Mouse (Mus musculus) heart, embryonic 11.5 days (tissue): ENCODE results near the gene Gm49380. TPM values are rescaled to one million over a fixed set of nuclear protein-coding genes. Genes with fewer than 3 reads are reported as not detected.

Experiments used
- ATAC-seq: fragments of 200-750 bp; cut with Nextera tagmentation; replicated peaks from 2 replicates; pipeline ENCODE4 v1.8.0; 2017; ENCODE audit warnings: moderate library complexity; ENCODE audit not compliant: insufficient number of reproducible peaks, low FRiP score, low TSS enrichment
- H3K27ac ChIP-seq: fragments of 300-500 bp; sonication (generic); 2 replicates; pipeline ENCODE4 v1.5.1; 2014; ENCODE audit warnings: mild to moderate bottlenecking, low read depth, low read length
- H3K27me3 ChIP-seq: fragments of 300-500 bp; sonication (generic); 2 replicates; pipeline ENCODE4 v1.6.1; 2014; ENCODE audit warnings: mild to moderate bottlenecking, low read length, mixed read lengths; ENCODE audit not compliant: control insufficient read depth, insufficient read depth
- H3K36me3 ChIP-seq: fragments of 300-500 bp; sonication (generic); 2 replicates; pipeline ENCODE4 v1.6.1; 2014; ENCODE audit warnings: mild to moderate bottlenecking, low read length, moderate library complexity, mixed read lengths; ENCODE audit not compliant: control insufficient read depth, insufficient read depth
- H3K4me1 ChIP-seq: fragments of 300-500 bp; sonication (generic); 2 replicates; pipeline ENCODE4 v1.6.1; 2014; ENCODE audit warnings: low read length; ENCODE audit not compliant: control insufficient read depth, insufficient read depth
- H3K4me2 ChIP-seq: fragments of 300-500 bp; sonication (generic); 2 replicates; pipeline ENCODE4 v1.6.1; 2014; ENCODE audit warnings: mild to moderate bottlenecking, moderate library complexity
- H3K4me3 ChIP-seq: fragments of 300-500 bp; sonication (generic); 2 replicates; pipeline ENCODE4 v1.5.1; 2014; ENCODE audit warnings: low read depth, low read length
- H3K9ac ChIP-seq: fragments of 300-500 bp; sonication (generic); 2 replicates; pipeline ENCODE4 v1.6.1; 2014; ENCODE audit warnings: mild to moderate bottlenecking, low read depth, low read length, moderate library complexity
- H3K9me3 ChIP-seq: fragments of 300-500 bp; sonication (generic); replicated peaks from 2 replicates; pipeline ENCODE4 v1.6.1; 2016; ENCODE audit warnings: low read length; ENCODE audit not compliant: control insufficient read depth
- WGBS: fragments of 180-500 bp; shearing (Covaris S2); extraction: QIAGEN DNeasy Blood & Tissue Kit; methylation state at CpG from one replicate; pipeline ENCODE4 v1.1.7; 2014; ENCODE audit not compliant: insufficient replicate concordance; 5-methylcytosine and 5-hydroxymethylcytosine counted together
- polyA plus RNA-seq: library from polyadenylated mRNA; unstranded; fragments of >200 nt; fragmentation: Nextera tagmentation; extraction: Ambion mirVana; gene quantifications from 2 replicates; pipeline ENCODE4 v1.2.1, GENCODE M21; 2014

Gm49380 gene
- polyA plus RNA-seq, 1 experiment from 2014 or later, result not detected

DNA sequence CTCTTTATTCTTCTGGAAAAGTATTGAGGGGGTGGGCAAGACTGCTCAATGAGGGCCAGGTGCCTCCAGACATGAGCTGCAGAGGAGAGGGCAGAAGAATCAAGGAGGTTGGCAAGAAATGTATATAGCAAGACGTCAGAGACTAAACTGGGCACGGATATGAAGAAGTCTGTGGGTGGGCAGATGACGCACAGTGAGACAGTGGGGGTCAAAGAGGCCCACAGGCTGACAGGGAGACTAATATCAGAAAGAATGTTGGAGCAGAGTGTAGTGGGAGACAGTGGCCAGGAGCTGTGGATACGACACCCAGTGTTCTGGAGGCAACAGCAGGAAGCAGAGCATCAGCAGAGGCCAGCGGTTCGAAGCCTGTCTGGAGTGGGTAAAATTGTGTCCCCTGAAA lies 54.7 kb downstream of the Gm49380 start:
- Histone ChIP-seq H3K9ac (no peak overlapping the region), H3K27ac (no peak overlapping the region), H3K36me3 (no peaks in the 10 kb centered on the region), H3K4me1 (no peaks in the 10 kb centered on the region), H3K4me3 (no peak overlapping the region), H3K9me3 (no peaks in the 10 kb centered on the region), H3K27me3 (peaks cover 4% of the 10 kb centered on the region; the same call in 1 of the 2 replicates), H3K4me2 (no peak overlapping the region)
- WGBS, result 79% methylated on average over 6 of the region's 6 CpGs
- no peak for ATAC-seq

GRCm38 (mm10) chr9:44053936-44054335 lies 59.4 kb downstream of the Gm49380 start:
- Histone ChIP-seq H3K4me1 (no peaks in the 10 kb centered on the region), H3K27me3 (peaks cover 6% of the 10 kb centered on the region; the same call in 1 of the 2 replicates), H3K9me3 (no peaks in the 10 kb centered on the region), H3K36me3 (no peaks in the 10 kb centered on the region), H3K27ac (no peak overlapping the region), H3K9ac (no peak overlapping the region), H3K4me2 (no peak overlapping the region), H3K4me3 (no peak overlapping the region)
- no peak for ATAC-seq
- 53% methylated on average over 1 of the region's 1 CpGs for WGBS

GRCm38 (mm10) chr9:44052855-44053254 lies 60.4 kb downstream of the Gm49380 start:
- Histone ChIP-seq H3K4me3 (no peak overlapping the region), H3K27me3 (0 out of 2 replicates have a peak, but pooled peaks cover 4% of the 10 kb centered on the region), H3K27ac (no peak overlapping the region), H3K4me2 (no peak overlapping the region), H3K9me3 (no peaks in the 10 kb centered on the region), H3K4me1 (no peaks in the 10 kb centered on the region), H3K9ac (no peak overlapping the region), H3K36me3 (no peaks in the 10 kb centered on the region)
- WGBS, result 58% methylated on average over 3 of the region's 3 CpGs
- ATAC-seq, result no peak

DNA sequence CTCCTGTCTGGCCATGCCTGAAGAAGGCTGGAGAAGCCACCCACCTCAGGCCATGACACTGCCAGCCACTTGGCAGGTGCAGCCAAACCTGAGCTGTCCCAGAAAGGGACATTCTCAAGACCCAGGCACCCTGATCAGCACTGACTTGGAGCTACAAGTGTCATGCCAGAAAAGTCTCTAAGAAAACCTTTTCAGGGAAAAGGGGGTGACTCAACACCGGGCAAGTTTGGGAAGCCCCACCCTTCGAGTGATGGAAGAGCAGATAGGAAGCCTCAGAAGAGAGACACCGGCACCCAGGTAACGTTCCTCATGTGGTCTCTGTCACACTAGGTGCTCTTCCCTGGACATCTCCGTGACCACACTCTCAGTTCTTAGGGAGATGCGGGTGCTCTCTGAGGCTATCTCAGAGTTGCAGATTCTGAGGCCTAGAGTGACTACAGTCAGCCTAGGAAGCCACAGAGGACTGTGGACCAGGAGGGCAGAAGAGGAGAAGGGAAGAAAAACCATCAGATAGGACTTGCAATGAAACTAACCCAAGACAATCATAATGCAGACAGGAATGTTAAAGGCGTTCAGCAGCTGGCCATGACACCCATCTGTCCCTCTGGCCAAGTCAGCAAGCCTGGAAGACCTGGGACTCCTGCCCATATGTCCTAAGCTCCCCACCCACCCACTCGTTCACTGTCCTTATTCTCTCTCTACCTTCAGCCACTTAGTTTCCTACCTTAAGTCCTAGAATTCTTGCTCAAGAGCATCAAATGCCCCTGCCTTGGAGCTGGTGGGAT lies 63.7 kb downstream of the Gm49380 start:
- no peaks in the 10 kb centered on the region for H3K9me3 ChIP-seq
- 79% methylated on average over 8 of the region's 8 CpGs for WGBS
- H3K27me3 ChIP-seq, result peaks cover 27% of the 10 kb centered on the region

DNA sequence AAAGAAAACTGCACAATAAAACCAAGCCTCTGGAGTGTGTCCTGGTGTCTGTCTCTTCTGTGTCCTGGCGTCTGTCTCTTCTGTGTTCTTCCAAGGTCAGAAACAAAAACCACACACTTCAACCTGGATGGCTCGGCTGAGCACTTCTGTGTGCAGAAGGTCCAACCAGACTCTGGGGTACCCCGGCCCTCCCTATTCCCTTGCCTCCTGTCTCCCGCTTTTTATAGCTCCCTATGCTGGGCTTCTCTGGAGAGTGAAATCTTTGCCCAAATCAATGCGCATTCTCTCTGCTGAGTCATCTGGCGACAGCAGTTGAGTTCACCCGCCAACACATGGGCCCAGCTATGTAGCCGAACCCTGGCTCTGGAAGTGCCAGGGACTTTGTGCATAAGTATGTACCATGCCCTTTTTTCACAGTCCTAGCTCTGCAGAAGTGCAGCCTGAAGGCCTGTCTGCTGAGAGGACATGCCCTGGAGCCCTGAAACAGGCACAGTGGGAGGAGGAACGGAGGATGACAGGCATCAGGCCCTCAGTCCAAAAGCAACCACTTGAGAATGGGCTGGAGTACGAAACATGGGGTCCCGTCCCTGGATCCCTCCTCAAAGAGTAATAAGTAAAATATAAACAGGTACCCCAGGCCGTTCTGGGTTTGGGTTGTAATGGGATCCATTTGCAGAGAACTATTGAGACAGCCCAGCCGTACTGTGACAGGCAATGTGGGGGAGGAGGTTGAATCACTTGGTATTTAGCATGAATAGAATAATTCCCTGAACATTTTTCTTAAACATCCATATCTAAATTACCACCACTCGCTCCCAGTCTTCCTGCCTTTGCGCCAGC lies 64.5 kb downstream of the Gm49380 start:
- Histone ChIP-seq H3K27ac (no peak overlapping the region), H3K36me3 (no peaks in the 10 kb centered on the region), H3K4me1 (peaks cover 2% of the 10 kb centered on the region; the same call in 1 of the 2 replicates), H3K27me3 (peaks cover 35% of the 10 kb centered on the region), H3K4me3 (no peak overlapping the region), H3K9ac (no peak overlapping the region), H3K9me3 (no peaks in the 10 kb centered on the region), H3K4me2 (no peak overlapping the region)
- 66% methylated on average over 15 of the region's 15 CpGs for WGBS
- ATAC-seq, result no peak

More for the DNA sequence above, 63.7 kb downstream of the Gm49380 start:
- H3K27ac ChIP-seq, result no peak overlapping the region
- H3K4me1 ChIP-seq, result no peaks in the 10 kb centered on the region
- H3K4me3 ChIP-seq, result no peak overlapping the region
- H3K4me2 ChIP-seq, result no peak overlapping the region
- no peak overlapping the region for H3K9ac ChIP-seq
- H3K36me3 ChIP-seq, result no peaks in the 10 kb centered on the region
- ATAC-seq, result no peak

DNA sequence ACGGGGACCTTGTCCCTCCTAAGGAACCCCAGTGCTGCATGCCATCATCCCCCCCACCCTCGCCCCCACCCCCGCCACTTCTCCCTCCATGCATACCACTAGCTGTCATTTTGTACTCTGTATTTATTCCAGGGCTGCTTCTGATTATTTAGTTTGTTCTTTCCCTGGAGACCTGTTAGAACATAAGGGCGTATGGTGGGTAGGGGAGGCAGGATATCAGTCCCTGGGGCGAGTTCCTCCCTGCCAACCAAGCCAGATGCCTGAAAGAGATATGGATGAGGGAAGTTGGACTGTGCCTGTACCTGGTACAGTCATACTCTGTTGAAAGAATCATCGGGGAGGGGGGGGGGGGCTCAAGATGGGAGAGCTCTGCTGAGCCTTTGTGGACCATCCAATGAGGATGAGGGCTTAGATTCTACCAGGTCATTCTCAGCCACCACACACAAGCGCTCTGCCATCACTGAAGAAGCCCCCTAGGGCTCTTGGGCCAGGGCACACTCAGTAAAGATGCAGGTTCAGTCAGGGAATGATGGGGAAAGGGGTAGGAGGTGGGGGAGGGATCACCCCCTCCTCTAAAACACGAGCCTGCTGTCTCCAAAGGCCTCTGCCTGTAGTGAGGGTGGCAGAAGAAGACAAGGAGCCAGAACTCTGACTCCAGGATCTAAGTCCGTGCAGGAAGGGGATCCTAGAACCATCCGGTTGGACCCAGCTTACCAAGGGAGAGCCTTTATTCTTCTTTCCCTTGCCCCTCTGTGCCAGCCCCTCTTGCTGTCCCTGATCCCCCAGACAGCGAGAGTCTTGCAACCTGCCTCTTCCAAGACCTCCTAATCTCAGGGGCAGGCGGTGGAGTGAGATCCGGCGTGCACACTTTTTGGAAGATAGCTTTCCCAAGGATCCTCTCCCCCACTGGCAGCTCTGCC lies 65.5 kb downstream of the Gm49380 start:
- no peaks in the 10 kb centered on the region for H3K36me3 ChIP-seq
- H3K27me3 ChIP-seq, result peaks cover 44% of the 10 kb centered on the region
- no peak for ATAC-seq
- 61% methylated on average over 14 of the region's 14 CpGs for WGBS
- no peak overlapping the region for H3K4me2 ChIP-seq
- H3K4me1 ChIP-seq, result peaks cover 8% of the 10 kb centered on the region
- H3K27ac ChIP-seq, result no peak overlapping the region
- no peak overlapping the region for H3K9ac ChIP-seq
- H3K4me3 ChIP-seq, result no peak overlapping the region
- no peaks in the 10 kb centered on the region for H3K9me3 ChIP-seq

- H3K36me3 ChIP-seq, result no peaks in the 10 kb centered on the region
- H3K9ac ChIP-seq, result no peak overlapping the region
- no peak overlapping the region for H3K4me2 ChIP-seq
- peaks cover 49% of the 10 kb centered on the region for H3K27me3 ChIP-seq
- peaks cover 8% of the 10 kb centered on the region for H3K4me1 ChIP-seq
- ATAC-seq, result no peak
- 47% methylated on average over 6 of the region's 6 CpGs for whole genome bisulfite sequencing
- no peak overlapping the region for H3K27ac ChIP-seq
- no peak overlapping the region for H3K4me3 ChIP-seq
- no peaks in the 10 kb centered on the region for H3K9me3 ChIP-seq
Observed at GRCm38 (mm10) chr9:44047071-44047470, 66.2 kb downstream of the Gm49380 start.

DNA sequence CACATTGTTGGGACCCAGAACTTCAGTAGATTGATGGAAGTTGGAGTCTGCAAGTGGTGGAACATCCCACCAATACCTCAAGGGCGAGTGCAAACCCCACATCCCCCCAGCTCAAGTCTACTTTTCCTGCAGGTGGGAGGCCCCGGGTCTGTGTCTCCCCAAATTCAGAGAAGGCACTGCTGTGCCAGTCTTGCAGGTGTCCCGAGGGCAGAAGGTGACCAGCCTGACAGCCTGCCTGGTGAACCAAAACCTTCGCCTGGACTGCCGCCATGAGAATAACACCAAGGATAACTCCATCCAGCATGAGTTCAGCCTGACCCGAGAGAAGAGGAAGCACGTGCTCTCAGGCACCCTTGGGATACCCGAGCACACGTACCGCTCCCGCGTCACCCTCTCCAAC lies 66.9 kb downstream of the Gm49380 start:
- H3K27ac ChIP-seq, result no peak overlapping the region
- peaks cover 8% of the 10 kb centered on the region for H3K4me1 ChIP-seq
- H3K9ac ChIP-seq, result no peak overlapping the region
- H3K36me3 ChIP-seq, result no peaks in the 10 kb centered on the region
- no peak overlapping the region for H3K4me2 ChIP-seq
- no peak overlapping the region for H3K4me3 ChIP-seq
- no peak for ATAC-seq
- H3K27me3 ChIP-seq, result peaks cover 56% of the 10 kb centered on the region
- 79% methylated on average over 12 of the region's 12 CpGs for WGBS
- no peaks in the 10 kb centered on the region for H3K9me3 ChIP-seq
